Mouse (Mus musculus) activated CD4-positive, CD25-positive, alpha-beta regulatory T cell (primary cell): ENCODE results near the gene 9130204L05Rik. TPM values are rescaled to one million over a fixed set of nuclear protein-coding genes. Genes with fewer than 3 reads are reported as not detected.

Experiments used
- polyA plus RNA-seq, 2 experiments: library from polyadenylated mRNA; unstranded; fragments of 100-300 nt; shearing (Covaris generic); gene quantifications; one replicate each; pipeline ENCODE4 v1.2.1; 2017

9130204L05Rik gene
- not detected for polyA plus RNA-seq

DNA sequence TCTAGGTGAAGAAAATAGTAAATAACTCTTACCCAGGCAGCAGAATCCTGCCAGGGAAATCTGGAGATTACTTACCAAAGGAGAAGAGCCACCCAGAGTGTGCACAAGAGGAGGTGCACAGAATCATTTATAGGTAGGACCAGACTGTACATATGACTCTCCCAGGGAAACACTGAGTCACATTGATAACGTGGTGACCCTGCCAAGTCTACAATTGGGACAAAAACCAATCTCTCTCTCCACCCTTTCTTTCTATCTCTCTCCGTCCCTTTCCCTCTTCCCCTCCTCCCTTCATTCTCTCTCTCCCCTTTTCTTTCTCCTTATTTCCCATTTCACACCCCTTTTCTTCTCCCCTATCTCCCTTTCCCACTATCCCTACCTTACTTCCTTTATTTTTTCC, at the start of gene 9130204L05Rik:
TSS of gene 9130204L05Rik (minus strand) at position 101 of the 400 bp plus-strand sequence.

